Mouse (Mus musculus): ENCODE measurements at regions not wholly inside any gene's neighbourhood (a gene's known extent, or its start where the extent isn't known, plus 50 kb on each side); places are given as distances from the start of the nearest gene placed in this dataset.

DNA sequence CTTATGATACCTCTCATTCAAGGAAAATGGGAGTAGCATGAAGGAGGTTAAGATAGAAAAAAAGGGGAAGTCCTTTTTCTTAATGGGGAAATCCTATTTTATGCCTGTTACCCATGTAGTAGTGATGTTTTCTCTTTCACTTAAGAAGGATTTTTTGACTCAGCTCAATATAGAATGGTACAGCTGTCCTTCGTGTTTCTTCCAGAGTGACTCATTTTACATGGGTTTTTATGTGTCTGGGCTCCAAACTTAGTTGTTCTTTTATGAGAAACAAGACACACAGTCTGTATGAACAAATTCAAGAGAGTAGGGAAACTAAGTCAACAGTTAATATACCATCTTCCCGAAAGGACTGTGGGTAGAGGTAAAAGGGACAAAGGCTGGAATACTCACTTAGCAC is 367.0 kb upstream of the Kif2b start:
- H3K27ac ChIP-seq: no peak overlapping the region
- no peak for TF ChIP-seq CTCF (IDR thresholded peaks at IDR 0.05)
- no peak overlapping the region for H3K4me3 ChIP-seq
- intact Hi-C loops (cut with DNase I): loop anchor here (10.0 kb wide), 1 partner anchor 520 kb away; no protein-coding TSS in a partner anchor
- no peak for DNase-seq (ENCODE audit: extremely low spot score in 1 of 2, low spot score in 2 of 2)

Small RNAs in the stretch of these regions (microRNA-seq; reads per million reads assigned to microRNA genes)
- 0 reads per million in 2 experiments for gene Gm22702
